Mouse (Mus musculus) mature B cell (primary cell): ENCODE measurements around the gene Edaradd.
"Not testable (repeated sequence)": the region's sequence is repeated elsewhere in the genome, so short reads cannot be mapped to it uniquely, and the experiment has no call there.

Experiments used
- in situ Hi-C: fragments of 300-500 bp; cut with MboI; formaldehyde crosslinking; loops from 2 replicates; pipeline ENCODE4 v1.14.3; 2019

Edaradd gene

DNA sequence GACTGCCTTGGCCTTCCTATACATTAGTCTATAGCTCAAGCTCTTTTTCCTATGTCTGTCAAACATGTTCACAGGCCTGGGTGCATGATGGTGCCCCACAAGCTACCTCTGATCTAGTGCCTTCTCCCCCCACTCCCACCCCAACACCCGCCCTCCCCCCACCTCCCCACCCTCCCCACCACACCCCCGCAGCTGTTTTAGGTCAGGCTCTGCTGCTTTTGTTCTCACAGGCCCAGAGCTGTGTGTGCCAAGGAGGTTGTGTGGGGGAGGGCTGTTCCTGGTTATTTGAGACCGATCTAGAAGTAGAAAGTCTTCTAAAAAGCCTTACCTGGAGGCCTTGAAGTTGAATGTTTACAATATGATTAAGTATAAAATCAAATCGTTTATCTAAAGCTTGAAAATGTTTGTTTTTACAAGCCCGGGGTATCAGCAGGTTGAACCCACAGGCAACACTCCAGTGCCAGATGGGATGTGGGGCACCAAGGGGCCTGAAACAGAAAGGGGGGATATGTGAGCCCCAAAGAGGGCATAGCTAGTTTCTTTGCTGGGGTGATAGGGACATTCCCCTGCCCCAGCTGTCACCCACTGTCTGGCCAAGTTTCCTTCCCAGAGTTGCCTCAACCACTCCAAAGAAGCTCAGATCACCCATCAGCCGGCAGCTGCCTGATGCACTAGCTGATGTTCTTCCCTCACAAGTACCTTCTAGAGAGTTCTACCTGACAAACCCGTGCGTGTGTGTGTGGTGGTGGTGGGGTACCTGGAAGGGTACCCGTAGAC lies 8.9 kb downstream of the Edaradd start:
- in situ Hi-C loops: no loop called here

GRCm38 (mm10) chr13:12510032-12510431 lies 10.2 kb downstream of the Edaradd start:
- in situ Hi-C loops: no loop called here

- in situ Hi-C loops: no loop called here
These were observed 12.8 kb downstream of the Edaradd start for GRCm38 (mm10) chr13:12507426-12507825.

GRCm38 (mm10) chr13:12505359-12505758 lies 14.9 kb downstream of the Edaradd start:
- in situ Hi-C loops: no loop called here

DNA sequence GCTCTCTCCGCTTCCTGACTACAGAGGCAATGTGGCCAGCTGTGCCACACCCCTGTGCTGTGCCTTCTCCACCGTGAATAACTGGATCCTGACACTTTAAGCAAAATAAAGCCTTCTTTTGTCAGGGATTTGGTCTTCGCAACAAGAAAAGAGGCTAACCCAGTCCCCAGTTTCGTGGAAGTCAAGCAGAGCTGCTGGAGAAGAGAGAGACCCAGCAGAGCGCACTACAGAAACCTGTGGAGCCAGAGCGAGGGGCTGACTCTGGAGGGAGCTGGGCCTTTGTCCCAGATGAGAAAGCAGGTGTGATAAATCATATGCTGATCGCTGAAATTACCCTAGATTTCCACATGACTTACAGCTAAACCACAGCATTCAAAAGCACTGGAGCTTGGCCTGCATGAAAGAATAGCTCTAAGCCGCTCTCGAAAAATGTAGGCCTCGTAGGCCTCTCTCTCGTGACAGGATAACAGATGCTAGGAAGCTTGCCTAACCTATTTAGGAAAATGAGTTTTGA lies 16.9 kb downstream of the Edaradd start:
- in situ Hi-C loops: no loop called here

DNA sequence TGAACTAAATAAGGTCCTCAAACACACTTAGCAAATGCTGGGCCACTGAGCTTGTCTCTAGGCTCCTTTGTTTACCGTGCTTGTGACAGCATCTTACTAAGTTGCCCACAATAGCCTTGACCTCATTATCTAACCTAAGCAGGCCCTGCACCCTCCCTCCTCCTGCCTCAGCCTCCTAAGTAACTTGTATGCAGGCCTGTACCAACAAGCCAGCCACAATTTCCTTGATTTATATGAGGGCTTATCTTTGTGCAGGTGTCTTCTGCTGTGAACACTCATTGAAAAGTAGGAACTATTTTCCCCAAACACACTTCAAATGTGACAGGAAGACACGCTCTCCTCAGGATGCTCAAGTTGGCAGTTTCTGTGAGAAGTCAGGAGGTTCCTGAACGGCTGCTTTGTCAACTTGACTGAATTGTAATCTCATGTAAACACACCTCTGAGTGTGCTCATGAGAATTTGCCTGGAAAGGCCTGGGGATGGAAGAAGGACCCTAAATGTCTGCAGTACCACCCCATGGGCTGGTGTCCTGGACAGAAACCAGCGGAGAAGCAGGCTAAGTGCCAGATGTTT lies 17.5 kb downstream of the Edaradd start:
- in situ Hi-C loops: no loop called here

DNA sequence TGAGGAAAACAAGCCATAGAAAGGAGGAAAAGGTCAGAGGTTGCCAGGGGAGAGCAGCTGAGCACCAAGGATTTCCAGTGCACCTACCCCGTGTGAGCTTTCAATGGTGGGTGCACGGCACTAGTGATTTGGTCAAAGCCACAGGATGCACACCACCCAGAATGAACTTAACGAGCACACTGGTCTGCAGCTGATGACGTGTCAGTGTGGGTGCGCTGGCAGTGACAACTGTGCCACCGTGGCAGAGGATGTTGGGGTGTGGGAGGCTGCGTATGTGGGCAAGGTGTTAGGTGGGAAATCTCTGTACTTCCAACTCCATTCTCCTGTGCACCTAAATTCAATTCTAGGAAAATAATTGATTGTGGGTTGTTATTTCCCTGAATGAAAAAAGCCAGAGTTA lies 21.1 kb downstream of the Edaradd start:
- in situ Hi-C loops: loop anchor here (25.0 kb wide), 1 partner anchor 188 kb away; no protein-coding TSS in a partner anchor

DNA sequence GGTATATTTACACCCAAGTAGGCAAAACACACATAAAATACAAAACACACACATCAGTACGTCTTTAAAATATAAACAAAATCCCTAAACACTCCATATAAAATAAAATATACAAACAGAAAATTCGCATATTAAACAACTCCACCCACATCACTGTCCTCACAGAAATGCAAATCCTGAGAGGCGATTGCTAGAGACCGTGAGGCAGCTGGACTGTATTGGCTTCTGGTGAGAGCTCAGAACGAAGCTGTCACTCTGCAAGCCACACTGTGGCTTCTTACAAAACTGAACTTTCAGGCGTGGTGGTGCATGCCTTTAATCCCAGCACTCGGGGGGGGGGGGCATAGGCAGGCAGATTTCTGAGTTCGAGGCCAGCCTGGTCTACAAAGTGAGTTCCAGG lies 22.4 kb downstream of the Edaradd start:
- in situ Hi-C loops: loop anchor here (25.0 kb wide), 1 partner anchor 189 kb away; no protein-coding TSS in a partner anchor

GRCm38 (mm10) chr13:12494750-12495149 lies 25.5 kb downstream of the Edaradd start:
- in situ Hi-C loops: loop anchor here (25.0 kb wide), 1 partner anchor 193 kb away; no protein-coding TSS in a partner anchor

DNA sequence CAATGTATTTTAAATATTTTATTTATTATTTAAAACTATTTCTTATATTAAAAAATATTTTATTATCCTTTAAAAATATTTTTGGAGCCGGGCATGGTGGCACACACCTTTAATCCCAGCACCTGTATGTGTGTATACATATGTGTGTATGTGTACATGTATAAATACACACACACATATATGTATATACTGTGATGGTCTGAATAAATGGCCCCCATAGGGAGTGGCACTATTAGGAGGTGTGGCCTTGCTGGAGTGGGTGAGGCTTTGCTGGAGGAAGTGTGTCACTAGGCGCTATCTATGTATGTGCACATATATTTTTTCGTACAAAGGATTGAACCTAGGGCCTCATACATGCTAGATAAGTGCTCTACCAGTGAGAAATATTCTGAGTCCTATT lies 27.7 kb downstream of the Edaradd start:
- in situ Hi-C loops: loop anchor here (25.0 kb wide), 1 partner anchor 195 kb away; no protein-coding TSS in a partner anchor

DNA sequence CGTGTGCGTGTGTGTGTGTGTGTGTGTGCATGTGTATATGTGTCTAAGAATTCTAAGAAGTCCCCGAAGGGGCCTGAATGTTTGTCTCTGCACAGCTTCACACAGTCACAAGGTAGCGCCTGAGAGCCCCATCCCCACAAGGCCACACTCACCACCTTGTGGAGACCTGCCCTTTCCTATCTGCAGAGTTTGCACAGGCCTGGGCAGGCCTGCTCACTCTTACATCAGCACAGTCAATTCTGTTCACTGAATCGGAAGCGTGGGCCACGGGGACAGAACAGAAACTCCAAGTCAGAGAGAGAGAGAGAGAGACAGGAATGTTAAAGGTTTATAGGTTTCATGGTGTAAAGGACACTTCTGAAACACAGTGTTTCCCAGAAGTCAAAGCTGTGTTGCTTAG lies 34.6 kb downstream of the Edaradd start:
- in situ Hi-C loops: loop anchor here (25.0 kb wide), 1 partner anchor 202 kb away; no protein-coding TSS in a partner anchor

GRCm38 (mm10) chr13:12485197-12485596 lies 35.0 kb downstream of the Edaradd start:
- in situ Hi-C loops: loop anchor here (25.0 kb wide), 1 partner anchor 202 kb away; no protein-coding TSS in a partner anchor

DNA sequence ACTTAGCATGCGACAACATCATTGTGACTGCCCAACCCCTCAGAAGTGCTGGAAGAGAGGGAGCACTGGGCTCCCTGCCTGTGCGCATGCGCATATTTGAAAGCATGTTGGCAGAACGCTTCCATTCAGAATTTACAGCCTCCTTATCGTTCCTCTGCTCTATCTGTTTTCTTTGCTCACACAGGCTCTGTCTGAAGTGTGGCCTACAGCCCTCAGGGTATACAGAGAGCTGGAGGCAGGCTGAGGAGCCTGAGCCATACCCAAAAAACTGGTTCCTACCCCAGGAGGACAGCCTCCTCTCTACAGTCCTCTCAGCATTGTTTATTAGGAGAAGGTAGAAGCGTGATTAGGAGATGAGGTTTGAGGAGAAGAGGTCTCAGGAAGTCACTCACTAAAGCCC lies 40.4 kb downstream of the Edaradd start:
- in situ Hi-C loops: loop anchor here (25.0 kb wide), 1 partner anchor 207 kb away; no protein-coding TSS in a partner anchor

GRCm38 (mm10) chr13:12478301-12478700 lies 41.9 kb downstream of the Edaradd start:
- in situ Hi-C loops: loop anchor here (25.0 kb wide), 1 partner anchor 209 kb away; no protein-coding TSS in a partner anchor

DNA sequence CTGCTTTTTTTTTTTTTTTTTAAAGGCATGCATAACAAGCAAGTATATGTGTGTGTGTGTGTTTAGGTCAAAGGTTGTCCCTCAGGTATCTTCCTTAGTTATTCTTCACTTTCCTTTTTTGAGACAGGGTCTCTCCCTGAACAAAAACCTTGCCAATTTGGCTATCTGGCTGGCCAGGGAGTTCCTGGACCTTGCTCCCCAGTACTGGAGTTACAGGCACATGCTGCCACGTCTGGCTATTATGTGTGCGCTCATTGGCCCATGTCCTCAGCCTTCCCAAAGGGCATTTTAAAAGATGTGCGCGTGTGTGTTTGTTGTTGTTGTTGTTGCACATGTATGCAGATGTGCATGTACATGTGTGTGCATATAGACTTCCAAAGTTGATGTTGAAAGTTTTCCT lies 43.4 kb downstream of the Edaradd start:
- in situ Hi-C loops: loop anchor here (25.0 kb wide), 1 partner anchor 210 kb away; no protein-coding TSS in a partner anchor

DNA sequence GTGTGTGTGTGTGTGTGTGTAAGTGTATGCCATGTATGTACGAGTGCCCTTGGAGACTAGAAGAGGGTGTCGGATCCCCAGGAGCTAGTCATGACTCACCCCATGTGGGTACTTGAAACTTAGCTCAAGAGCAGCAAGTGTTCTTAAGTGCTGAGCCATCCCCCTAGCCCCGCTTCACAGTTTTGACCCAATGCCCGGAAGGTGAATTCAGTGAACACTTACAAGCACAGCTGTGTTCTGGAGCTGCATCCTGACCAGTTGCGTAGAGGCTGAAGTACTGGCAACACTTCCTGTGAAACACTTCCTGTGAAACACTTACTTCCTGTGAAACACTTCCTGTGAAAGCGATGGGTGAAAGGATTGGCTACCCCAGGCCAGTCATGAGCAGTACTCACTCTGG lies 45.0 kb downstream of the Edaradd start:
- in situ Hi-C loops: loop anchor here (25.0 kb wide), 1 partner anchor 212 kb away; no protein-coding TSS in a partner anchor

- in situ Hi-C loops: no loop called here
These were observed 46.4 kb downstream of the Edaradd start for GRCm38 (mm10) chr13:12473724-12474378.

DNA sequence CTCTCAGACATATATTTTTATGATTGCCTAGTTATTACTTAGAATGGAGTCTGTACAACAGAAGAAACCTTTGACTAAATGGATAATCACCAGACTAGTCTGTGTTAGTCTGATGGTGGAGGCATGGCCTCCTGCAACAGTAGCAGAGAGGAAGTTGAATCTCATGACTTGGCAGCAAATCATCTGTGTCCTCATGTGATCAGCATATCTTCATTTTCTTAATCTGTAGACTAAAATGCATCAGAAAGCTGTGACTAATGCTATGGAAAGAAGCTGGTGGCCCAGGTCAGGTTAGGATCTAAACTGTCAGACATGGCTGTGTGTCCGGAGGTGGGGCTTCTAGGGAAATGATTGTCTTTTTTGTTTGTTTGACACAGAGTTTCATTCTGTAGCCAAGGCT lies 51.8 kb downstream of the Edaradd start:
- in situ Hi-C loops: no loop called here

DNA sequence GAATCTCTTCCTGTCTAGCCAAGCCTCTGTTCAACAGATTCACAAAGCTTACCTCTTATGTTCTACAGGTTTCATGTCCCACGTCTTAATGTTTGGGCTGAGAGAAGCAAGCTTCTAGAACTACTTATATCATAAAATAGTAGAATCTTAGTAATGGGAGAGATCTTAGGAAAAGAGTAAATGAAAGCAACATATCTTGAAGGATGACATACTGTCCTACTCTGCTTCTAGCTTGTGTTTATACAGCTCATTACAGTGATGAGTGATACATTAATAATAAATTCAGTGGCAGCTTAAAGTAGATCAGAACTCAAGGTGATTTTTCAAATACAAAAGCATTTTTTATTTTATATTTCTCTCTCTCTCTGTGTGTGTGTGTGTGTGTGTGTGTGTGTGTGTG lies 55.4 kb downstream of the Edaradd start, which contains the start of gene Lgals8:
Gene Lgals8, minus strand, starts transcription at position 101 of the 400 bp plus-strand sequence.
- in situ Hi-C loops: no loop called here

GRCm38 (mm10) chr13:12464159-12464558 lies 56.1 kb downstream of the Edaradd start:
- in situ Hi-C loops: not testable (repeated sequence)

DNA sequence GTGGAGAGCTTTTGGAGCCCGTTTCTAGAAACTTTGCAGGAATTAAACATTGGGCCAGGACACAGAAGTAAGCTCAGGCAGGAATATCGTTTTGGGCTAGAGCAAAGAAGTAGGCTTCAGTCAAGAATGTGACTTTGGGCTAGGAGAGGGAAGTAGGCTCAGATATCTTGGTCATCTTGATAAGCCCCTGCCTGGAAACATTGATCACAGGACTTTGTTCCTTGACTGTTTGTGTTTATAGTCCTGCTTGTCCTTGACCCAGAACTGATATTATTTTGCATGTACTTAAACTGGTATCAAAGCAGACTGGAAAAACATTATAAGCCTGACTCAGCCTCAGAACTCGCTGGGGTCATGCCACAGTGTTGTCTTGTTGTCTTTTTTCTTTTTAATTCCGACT lies 57.6 kb downstream of the Edaradd start:
- in situ Hi-C loops: no loop called here

GRCm38 (mm10) chr13:12461730-12462119 lies 58.5 kb downstream of the Edaradd start:
- in situ Hi-C loops: no loop called here
